Comparison of ENCODE assay signal across 13 mouse cellular contexts in genomic region chr11:70718481-70718880, GRCm38 (mm10).
"Had no signal": no experiment of that assay in that cellular context is flagged by ENCODE, and none has a peak within 500 bp of the region (broad histone marks: within the 10 kb centered on the region; RNA-seq: fewer than 3 reads in every experiment).

No protein-coding gene starts in this region.

- DNase-seq: kidney, postnatal 14 days; kidney, postnatal 4 days; layer of hippocampus, postnatal 36 days; liver, embryonic 13.5 days; lung, adult 2 months; lung, postnatal 14 days; lung, postnatal 4 days; midbrain, embryonic 14.5 days; right cerebral cortex, postnatal 4 days; thymus, postnatal 25 days had no signal

- H3K27ac ChIP-seq: left cerebral cortex, adult 2 months; liver, embryonic 13.5 days; stomach, postnatal 0 days had no signal

- H3K9me3 ChIP-seq: liver, embryonic 13.5 days had no signal

- H3K4me3 ChIP-seq: left cerebral cortex, adult 2 months; liver, embryonic 13.5 days had no signal

- H3K9ac ChIP-seq: liver, embryonic 13.5 days had no signal

- H3K4me2 ChIP-seq: liver, embryonic 13.5 days; midbrain, embryonic 11.5 days had no signal

- H3K4me1 ChIP-seq: liver, embryonic 13.5 days had no signal
